Mouse (Mus musculus) small intestine, adult 2 months (tissue): Measurements from ENCODE around the gene Blvra.

ENCODE experiments used
- CTCF ChIP-seq: fragments of 200-500 bp; IDR thresholded peaks from 2 replicates; pipeline ENCODE4 v1.5.1; 2012; ENCODE audit warnings: low read depth, mild to moderate bottlenecking, control low read depth, inconsistent platforms, low read length, moderate library complexity, mixed read lengths; ENCODE audit not compliant: insufficient replicate concordance, insufficient read length; ENCODE audit errors: extremely low read depth
- POLR2A ChIP-seq: fragments of 200-500 bp; IDR thresholded peaks from 2 replicates; pipeline ENCODE4 v1.6.1; 2012; ENCODE audit warnings: low read depth, mild to moderate bottlenecking, control low read depth, inconsistent platforms, low read length, moderate library complexity

GRCm38 (mm10) chr2:127140011-127140410 lies 69.5 kb downstream of the Blvra start:
- TF ChIP-seq CTCF (no peak), POLR2A (no peak)
